ENCODE assay signal across 8 mouse cellular contexts in the genomic region with DNA sequence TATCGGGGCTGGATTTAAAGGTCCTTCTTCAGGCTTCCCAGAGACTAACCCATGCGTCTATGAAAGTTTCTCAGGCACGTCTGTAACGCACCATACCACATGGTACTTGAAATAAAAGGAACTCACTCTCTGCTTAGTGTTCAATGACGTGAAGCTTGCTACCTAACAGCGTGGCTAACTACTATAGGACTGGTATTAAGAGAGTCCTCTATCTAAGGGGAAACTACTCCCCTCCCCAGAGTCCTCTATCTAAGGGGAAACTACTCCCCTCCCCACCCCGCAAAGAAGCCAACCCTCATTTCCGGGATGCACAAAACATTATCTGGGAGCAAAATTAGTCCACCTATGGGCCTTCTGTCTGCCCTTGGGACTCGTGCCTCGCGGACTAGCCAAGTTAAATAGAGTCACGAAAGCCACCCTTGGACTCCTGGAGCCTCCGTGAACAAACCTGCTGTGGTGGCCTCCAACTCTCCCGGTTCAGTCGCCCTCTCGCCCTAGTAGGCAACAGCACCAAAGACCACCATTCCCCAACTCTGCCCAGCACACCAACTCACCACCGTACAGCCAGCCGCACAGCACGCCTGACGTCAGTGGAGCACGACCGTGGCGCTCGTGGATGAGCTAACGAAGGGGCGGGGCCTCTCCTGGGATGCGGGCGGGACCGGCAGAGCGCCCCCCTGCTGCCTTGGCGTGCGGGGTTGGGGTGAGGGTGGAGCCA. TPM values are rescaled to one million over a fixed set of nuclear protein-coding genes. Genes with fewer than 3 reads are reported as not detected.
DNase-seq lines count a peak whose midpoint lies in the region; ATAC-seq lines count a peak whose summit lies in the region.

Gene Wdr61 (minus strand): TSS at position 599 of the 718 bp plus-strand sequence.

- H3K27ac ChIP-seq in forebrain, embryonic 11.5 days (ENCODE audit: low read depth, low read length), result peak within 1 kb of the TSS; percentile 46; the same call in 1 of the 2 replicates
- H3K27ac ChIP-seq in heart, embryonic 16.5 days (ENCODE audit: low read length), result peak within 1 kb of the TSS; percentile 69
- peak within 1 kb of the TSS; percentile 72 for H3K27ac ChIP-seq in liver, embryonic 15.5 days (replicated peaks)
- H3K27ac ChIP-seq in neural tube, embryonic 12.5 days, result no peak within 1 kb of the TSS

- peak; percentile 96 for ATAC-seq in forebrain, embryonic 11.5 days (replicated peaks; ENCODE audit: low FRiP score)
- peak; percentile 99 for ATAC-seq in heart, embryonic 16.5 days (replicated peaks; ENCODE audit: extremely low read depth, insufficient read depth, low FRiP score)
- ATAC-seq in liver, embryonic 15.5 days (ENCODE audit: insufficient read depth), result peak; percentile 97
- peak; percentile 94 for ATAC-seq in neural tube, embryonic 12.5 days (ENCODE audit: low FRiP score, low read depth)

- no peaks in the 10 kb centered on the region for H3K27me3 ChIP-seq in forebrain, embryonic 11.5 days (ENCODE audit: control insufficient read depth, insufficient read depth, low read length)
- H3K27me3 ChIP-seq in heart, embryonic 16.5 days (ENCODE audit: control insufficient read depth, insufficient read depth, low read length), result no peaks in the 10 kb centered on the region
- no peaks in the 10 kb centered on the region for H3K27me3 ChIP-seq in liver, embryonic 15.5 days
- H3K27me3 ChIP-seq in neural tube, embryonic 12.5 days (replicated peaks), result no peaks in the 10 kb centered on the region

- H3K4me1 ChIP-seq in forebrain, embryonic 11.5 days (replicated peaks; ENCODE audit: control insufficient read depth, insufficient read depth, low read length), result 0 out of 2 replicates have a peak, but pooled peaks cover 5% of the 10 kb centered on the region
- H3K4me1 ChIP-seq in heart, embryonic 16.5 days (ENCODE audit: control insufficient read depth, insufficient read depth, low read length), result peaks cover 19% of the 10 kb centered on the region
- H3K4me1 ChIP-seq in liver, embryonic 15.5 days (replicated peaks), result peaks cover 31% of the 10 kb centered on the region
- H3K4me1 ChIP-seq in neural tube, embryonic 12.5 days, result peaks cover 7% of the 10 kb centered on the region; the same call in 1 of the 2 replicates

- H3K9me3 ChIP-seq in forebrain, embryonic 11.5 days (ENCODE audit: control insufficient read depth, low read length), result no peaks in the 10 kb centered on the region
- no peaks in the 10 kb centered on the region for H3K9me3 ChIP-seq in heart, embryonic 16.5 days (replicated peaks; ENCODE audit: control insufficient read depth, low read length)
- no peaks in the 10 kb centered on the region for H3K9me3 ChIP-seq in liver, embryonic 15.5 days (replicated peaks)
- no peaks in the 10 kb centered on the region for H3K9me3 ChIP-seq in neural tube, embryonic 12.5 days

- H3K4me2 ChIP-seq in forebrain, embryonic 11.5 days (ENCODE audit: low read depth, low read length, severe bottlenecking), result peak within 1 kb of the TSS; percentile 72
- H3K4me2 ChIP-seq in heart, embryonic 16.5 days (ENCODE audit: low read depth, low read length), result peak within 1 kb of the TSS; percentile 86
- peak within 1 kb of the TSS; percentile 79 for H3K4me2 ChIP-seq in liver, embryonic 15.5 days
- peak within 1 kb of the TSS; percentile 69 for H3K4me2 ChIP-seq in neural tube, embryonic 12.5 days (replicated peaks)

- DNase-seq in CD8-positive naive resting alpha-beta T cell, adult 2 months (ENCODE audit: low read depth in 2 of 2, low spot score in 2 of 2), result peak; percentile 97 to 98
- DNase-seq in c-Kit-positive CD71-negative TER-119-negative erythroid progenitor cells, embryonic 14.5 days (ENCODE audit: low read depth), result peak; percentile 89
- DNase-seq in forebrain, embryonic 11.5 days (ENCODE audit: low spot score), result peak; percentile 99
- peak; percentile 97 to 99 for DNase-seq in kidney, postnatal 36 days
- DNase-seq in telencephalon, adult 2 months (ENCODE audit: low read depth, low spot score), result peak; percentile 89

- peak within 1 kb of the TSS; percentile 64 for H3K4me3 ChIP-seq in forebrain, embryonic 11.5 days (ENCODE audit: low read depth, low read length)
- peak within 1 kb of the TSS; percentile 90 for H3K4me3 ChIP-seq in heart, embryonic 16.5 days (ENCODE audit: low read length)
- H3K4me3 ChIP-seq in liver, embryonic 15.5 days (replicated peaks), result peak within 1 kb of the TSS; percentile 78
- peak within 1 kb of the TSS; percentile 69 for H3K4me3 ChIP-seq in neural tube, embryonic 12.5 days

- H3K36me3 ChIP-seq in forebrain, embryonic 11.5 days (ENCODE audit: control insufficient read depth, insufficient read depth, low read length), result no peaks in the 10 kb centered on the region; the same call in 1 of the 2 replicates
- peaks cover 6% of the 10 kb centered on the region; the same call in 1 of the 2 replicates for H3K36me3 ChIP-seq in heart, embryonic 16.5 days (ENCODE audit: control insufficient read depth, insufficient read depth)
- peaks cover 16% of the 10 kb centered on the region for H3K36me3 ChIP-seq in liver, embryonic 15.5 days (replicated peaks)
- H3K36me3 ChIP-seq in neural tube, embryonic 12.5 days, result peaks cover 7% of the 10 kb centered on the region

- peak within 1 kb of the TSS; percentile 75 for H3K9ac ChIP-seq in forebrain, embryonic 11.5 days (ENCODE audit: low read length)
- H3K9ac ChIP-seq in heart, embryonic 16.5 days (ENCODE audit: low read length), result peak within 1 kb of the TSS; percentile 91
- peak within 1 kb of the TSS; percentile 69 for H3K9ac ChIP-seq in liver, embryonic 15.5 days
- peak within 1 kb of the TSS; percentile 63 for H3K9ac ChIP-seq in neural tube, embryonic 12.5 days

- 2% methylated on average over 32 of the region's 32 CpGs for WGBS in forebrain, embryonic 11.5 days
- 2% methylated on average over 26 of the region's 32 CpGs for WGBS in heart, embryonic 16.5 days
- under 1% methylated on average over 32 of the region's 32 CpGs for WGBS in liver, embryonic 15.5 days (ENCODE audit: insufficient replicate concordance)
- WGBS in neural tube, embryonic 12.5 days, result 2% methylated on average over 32 of the region's 32 CpGs

RNA-seq across cellular contexts. Expression of gene Wdr61, which starts in this region (rescaled TPM):
- 158 and 159 TPM in 2 replicates for polyA plus RNA-seq in forebrain, embryonic 11.5 days (2014; fragmentation: Nextera tagmentation; extraction: Ambion mirVana)
- polyA plus RNA-seq in heart, embryonic 16.5 days (2015; fragmentation: Nextera tagmentation; extraction: Ambion mirVana), result 90.3 and 101 TPM in 2 replicates
- polyA plus RNA-seq in liver, embryonic 15.5 days (2015; fragmentation: Nextera tagmentation; extraction: Ambion mirVana), result 75.3 and 80.3 TPM in 2 replicates
- 114 TPM in 2 replicates for polyA plus RNA-seq in neural tube, embryonic 12.5 days (2016; fragmentation: Nextera tagmentation; extraction: Ambion mirVana)
